Mouse (Mus musculus) brain, adult 10 weeks (tissue): ENCODE results near the gene Stk33. TPM values are rescaled to one million over a fixed set of nuclear protein-coding genes. Genes with fewer than 3 reads are reported as not detected.

ENCODE experiments used
- polyA plus RNA-seq: library from polyadenylated mRNA; stranded (reverse); fragments of 350-450 nt; fragmentation: Illumina TruSeq; extraction: RNeasy Lipid Tissue Mini Kit (QIAGEN cat#74804); gene quantifications from one replicate; pipeline ENCODE4 v1.2.3, GENCODE M21; 2015; ENCODE audit warnings: low read depth, low replicate concordance

Stk33 gene
- 1.7 TPM for polyA plus RNA-seq

GRCm38 (mm10) chr7:109438781-109439591 is at the start of gene Stk33:
Gene Stk33, minus strand, starts transcription at chr7:109439081.

Other genes with a start within 250 kb of the Stk33 start
- gene Trim66, start 69.1 kb upstream of the Stk33 start, polyA plus RNA-seq, result 12.6 TPM
- 554 TPM for gene Rpl27a, start 80.1 kb upstream of the Stk33 start, polyA plus RNA-seq